Mouse (Mus musculus): ENCODE data around the gene Mfsd2a.

DNA sequence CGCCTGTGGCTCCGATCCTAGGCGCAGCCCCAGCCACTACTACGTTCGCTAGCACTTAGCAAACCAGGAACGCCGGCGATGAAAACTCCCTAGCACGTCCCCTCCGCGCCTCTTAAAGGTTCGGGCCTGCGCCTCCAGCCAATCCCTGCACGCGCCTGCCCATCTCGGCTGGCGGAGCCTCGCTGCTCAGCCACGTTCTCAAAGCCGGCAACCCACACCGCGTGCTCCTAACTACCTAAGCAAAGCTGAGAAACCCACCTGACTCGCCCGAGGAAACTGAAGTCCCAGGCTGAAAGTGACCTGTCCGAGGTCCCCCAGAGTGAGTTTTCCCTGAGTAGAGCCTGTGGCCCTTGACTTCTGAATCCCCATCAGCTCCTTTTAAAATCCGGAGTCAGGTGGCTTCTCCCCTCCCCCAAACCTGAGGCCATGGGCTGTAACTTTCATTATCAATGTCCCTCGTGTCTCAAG is at the start of gene Mfsd2a:
- peak; percentile 18; the same call in 1 of the 2 replicates for TF ChIP-seq POLR2A (IDR thresholded peaks at IDR 0.05; ENCODE audit: borderline replicate concordance, extremely low read depth, insufficient read depth, insufficient read length, poor library complexity, severe bottlenecking)
- TF ChIP-seq CTCF (IDR thresholded peaks at IDR 0.05; ENCODE audit: borderline replicate concordance, extremely low read depth, insufficient read depth, insufficient read length), result no peak

Measured in brain, embryonic 14.5 days (tissue).